ENCODE assay signal across 22 mouse cellular contexts in genomic region chr16:32484431-32484871, GRCm38 (mm10). TPM values are rescaled to one million over a fixed set of nuclear protein-coding genes. Genes with fewer than 3 reads are reported as not detected.
DNase-seq lines count a peak whose midpoint lies in the region; ATAC-seq and TF ChIP-seq lines count a peak whose summit lies in the region.
"Had no signal": no experiment of that assay in that cellular context is flagged by ENCODE, and none has a peak within 500 bp of the region (broad histone marks: within the 10 kb centered on the region; RNA-seq: fewer than 3 reads in every experiment).

No protein-coding gene starts in this region.

- no peaks in the 10 kb centered on the region for H3K27me3 ChIP-seq in heart, embryonic 10.5 days (ENCODE audit: insufficient read depth, poor library complexity, severe bottlenecking)
- no peaks in the 10 kb centered on the region for H3K27me3 ChIP-seq in heart, embryonic 11.5 days (ENCODE audit: control insufficient read depth, insufficient read depth, low read length)
- H3K27me3 ChIP-seq in embryonic facial prominence, embryonic 13.5 days = 0 out of 2 replicates have a peak, but pooled peaks cover 3% of the 10 kb centered on the region
- no peaks in the 10 kb centered on the region for H3K27me3 ChIP-seq in small intestine, adult 2 months (ENCODE audit: control insufficient read depth, insufficient read depth, low read length)

- TF ChIP-seq POLR2A in small intestine, adult 2 months (IDR thresholded peaks at IDR 0.05; ENCODE audit: low read depth, low read length) = no peak

- no peak overlapping the region for H3K4me3 ChIP-seq in heart, embryonic 10.5 days
- H3K4me3 ChIP-seq in heart, embryonic 11.5 days (ENCODE audit: low read depth, low read length) = no peak overlapping the region
- no peak overlapping the region for H3K4me3 ChIP-seq in embryonic facial prominence, embryonic 13.5 days
- H3K4me3 ChIP-seq in small intestine, adult 2 months (ENCODE audit: low read depth, low read length) = peak overlapping the region; percentile 52
- H3K4me3 ChIP-seq: erythroblast, embryonic 14.5 days; heart, adult 2 months; liver, embryonic 13.5 days; myocyte had no signal

- H3K9me3 ChIP-seq in heart, embryonic 10.5 days = no peaks in the 10 kb centered on the region
- no peaks in the 10 kb centered on the region for H3K9me3 ChIP-seq in heart, embryonic 11.5 days (replicated peaks; ENCODE audit: control insufficient read depth, low read length)
- no peaks in the 10 kb centered on the region for H3K9me3 ChIP-seq in embryonic facial prominence, embryonic 13.5 days
- H3K9me3 ChIP-seq: liver, embryonic 13.5 days had no signal

- no peak for TF ChIP-seq CTCF in small intestine, adult 2 months (IDR thresholded peaks at IDR 0.05; ENCODE audit: extremely low read depth, insufficient read length, insufficient replicate concordance, low read depth, low read length)

- no peak overlapping the region for H3K9ac ChIP-seq in heart, embryonic 11.5 days (ENCODE audit: low read depth, low read length)
- H3K9ac ChIP-seq in embryonic facial prominence, embryonic 13.5 days = no peak overlapping the region
- H3K9ac ChIP-seq: liver, embryonic 13.5 days had no signal

- no peak overlapping the region for H3K4me2 ChIP-seq in heart, embryonic 11.5 days
- no peak overlapping the region for H3K4me2 ChIP-seq in embryonic facial prominence, embryonic 13.5 days
- H3K4me2 ChIP-seq: liver, embryonic 13.5 days; midbrain, embryonic 11.5 days had no signal

- H3K27ac ChIP-seq in heart, embryonic 10.5 days = peak overlapping the region; percentile 33
- no peak overlapping the region for H3K27ac ChIP-seq in heart, embryonic 11.5 days (ENCODE audit: low read depth, low read length)
- no peak overlapping the region for H3K27ac ChIP-seq in embryonic facial prominence, embryonic 13.5 days
- peak overlapping the region; percentile 84 for H3K27ac ChIP-seq in small intestine, adult 2 months (ENCODE audit: insufficient read depth, low read depth, low read length)
- H3K27ac ChIP-seq: heart, adult 2 months; hindbrain, postnatal 0 days; liver, embryonic 13.5 days had no signal

- no peak for ATAC-seq in heart, embryonic 11.5 days (replicated peaks; ENCODE audit: insufficient number of reproducible peaks, low FRiP score, low TSS enrichment)
- ATAC-seq in embryonic facial prominence, embryonic 13.5 days (ENCODE audit: insufficient number of reproducible peaks, insufficient read depth, low FRiP score, low TSS enrichment, low read depth) = 0 out of 2 replicates have a peak, but pooled peaks have one; percentile 26
- ATAC-seq: hindbrain, postnatal 0 days had no signal

- 30% methylated on average over 7 of the region's 7 CpGs for WGBS in heart, embryonic 10.5 days
- 33% methylated on average over 7 of the region's 7 CpGs for WGBS in heart, embryonic 11.5 days (ENCODE audit: insufficient replicate concordance)
- WGBS in embryonic facial prominence, embryonic 13.5 days = 38% methylated on average over 7 of the region's 7 CpGs
- WGBS in small intestine, adult 2 months = 26% methylated on average over 7 of the region's 7 CpGs

- no peak for DNase-seq in heart, embryonic 10.5 days (ENCODE audit: low spot score)
- peak; percentile 95 for DNase-seq in kidney, adult 9 months
- DNase-seq in thymus, postnatal 25 days = no peak
- DNase-seq in thymus, postnatal 4 days = no peak
- no peak for DNase-seq in right cerebral cortex, postnatal 14 days
- DNase-seq: adrenal gland, postnatal 14 days; cerebellum, postnatal 25 days; heart, adult 2 months; heart, postnatal 36 days; left cerebral cortex, postnatal 4 days; liver, embryonic 13.5 days; lung, postnatal 10 days; right cerebral cortex, postnatal 25 days; thymus, postnatal 14 days had no signal

- no peaks in the 10 kb centered on the region for H3K36me3 ChIP-seq in heart, embryonic 10.5 days
- H3K36me3 ChIP-seq in heart, embryonic 11.5 days (ENCODE audit: control insufficient read depth, insufficient read depth, low read length) = no peaks in the 10 kb centered on the region
- H3K36me3 ChIP-seq in embryonic facial prominence, embryonic 13.5 days = no peaks in the 10 kb centered on the region
- H3K36me3 ChIP-seq in small intestine, adult 2 months (ENCODE audit: control insufficient read depth, insufficient read depth, low read length) = peaks cover 10% of the 10 kb centered on the region
- H3K36me3 ChIP-seq: liver, embryonic 13.5 days had no signal

- H3K4me1 ChIP-seq in heart, embryonic 10.5 days = peaks cover 47% of the 10 kb centered on the region
- H3K4me1 ChIP-seq in heart, embryonic 11.5 days (ENCODE audit: control insufficient read depth, insufficient read depth, low read length) = peaks cover 31% of the 10 kb centered on the region
- H3K4me1 ChIP-seq in embryonic facial prominence, embryonic 13.5 days = peaks cover 5% of the 10 kb centered on the region; the same call in 1 of the 2 replicates
- H3K4me1 ChIP-seq in small intestine, adult 2 months (ENCODE audit: control insufficient read depth, insufficient read depth, insufficient read length, low read length) = peaks cover 21% of the 10 kb centered on the region; the same call in 1 of the 2 replicates

RNA-seq across cellular contexts. Expression of gene Slc51a, which starts 3.2 kb away (rescaled TPM):
- 4.2 and 5.1 TPM in 2 replicates for polyA plus RNA-seq in heart, embryonic 10.5 days (2016; fragmentation: Nextera tagmentation; extraction: Ambion mirVana)
- polyA plus RNA-seq in heart, embryonic 11.5 days (2014; fragmentation: Nextera tagmentation; extraction: Ambion mirVana) = 3.2 and 3.8 TPM in 2 replicates
- 0.25 and 2.6 TPM in 2 replicates for polyA plus RNA-seq in embryonic facial prominence, embryonic 13.5 days (2015; fragmentation: Nextera tagmentation; extraction: Ambion mirVana)
- 102 and 424 TPM in 2 replicates for polyA plus RNA-seq in small intestine, adult 2 months (2012; rRNA removed)
- polyA plus RNA-seq: erythroblast, embryonic 14.5 days; frontal cortex, adult 2 months; hindbrain, postnatal 0 days had no signal

RNA-seq across cellular contexts. Expression of gene Zdhhc19, which starts 11.6 kb away (rescaled TPM):
- polyA plus RNA-seq in heart, embryonic 10.5 days (2016; fragmentation: Nextera tagmentation; extraction: Ambion mirVana) = not detected in 2 replicates
- 0.27 TPM in 1 of 2 replicates, not detected in the other for polyA plus RNA-seq in heart, embryonic 11.5 days (2014; fragmentation: Nextera tagmentation; extraction: Ambion mirVana)
- not detected in 2 replicates for polyA plus RNA-seq in embryonic facial prominence, embryonic 13.5 days (2015; fragmentation: Nextera tagmentation; extraction: Ambion mirVana)
- polyA plus RNA-seq in small intestine, adult 2 months (2012; rRNA removed) = 0.18 and 0.42 TPM in 2 replicates
- polyA plus RNA-seq: erythroblast, embryonic 14.5 days; frontal cortex, adult 2 months; heart, adult 2 months; liver, embryonic 13.5 days; midbrain, embryonic 11.5 days; myocyte had no signal

RNA-seq across cellular contexts. Expression of gene Pcyt1a, which starts 53.7 kb away (rescaled TPM):
- 36.6 and 43.9 TPM in 2 replicates for polyA plus RNA-seq in heart, embryonic 10.5 days (2016; fragmentation: Nextera tagmentation; extraction: Ambion mirVana)
- 38.0 and 41.8 TPM in 2 replicates for polyA plus RNA-seq in heart, embryonic 11.5 days (2014; fragmentation: Nextera tagmentation; extraction: Ambion mirVana)
- 34.2 TPM in 2 replicates for polyA plus RNA-seq in embryonic facial prominence, embryonic 13.5 days (2015; fragmentation: Nextera tagmentation; extraction: Ambion mirVana)
- 55.4 and 115 TPM in 2 replicates for polyA plus RNA-seq in small intestine, adult 2 months (2012; rRNA removed)

Comparison
In these comparisons a context has a peak if more than half of its experiments do, and no peak if none do; other contexts are left out.
1. H3K27ac ChIP-seq: peak in heart, embryonic 10.5 days (single experiment) and small intestine, adult 2 months (single experiment); none in heart, embryonic 11.5 days (single experiment) and embryonic facial prominence, embryonic 13.5 days (single experiment).
2. RNA of gene Slc51a, which starts 3.2 kb away (polyA plus RNA-seq): 102 to 424 TPM in small intestine, adult 2 months; 4.2 to 5.1 TPM in heart, embryonic 10.5 days, 3.2 to 3.8 TPM in heart, embryonic 11.5 days and 0.25 to 2.6 TPM in embryonic facial prominence, embryonic 13.5 days; every median in the first group is over 10 times any median in the second.